Mouse (Mus musculus): ENCODE measurements at regions not wholly inside any gene's neighbourhood (a gene's known extent, or its start where the extent isn't known, plus 50 kb on each side); places are given as distances from the start of the nearest gene placed in this dataset.
"Not testable (repeated sequence)": the region's sequence is repeated elsewhere in the genome, so short reads cannot be mapped to it uniquely, and the experiment has no call there.

DNA sequence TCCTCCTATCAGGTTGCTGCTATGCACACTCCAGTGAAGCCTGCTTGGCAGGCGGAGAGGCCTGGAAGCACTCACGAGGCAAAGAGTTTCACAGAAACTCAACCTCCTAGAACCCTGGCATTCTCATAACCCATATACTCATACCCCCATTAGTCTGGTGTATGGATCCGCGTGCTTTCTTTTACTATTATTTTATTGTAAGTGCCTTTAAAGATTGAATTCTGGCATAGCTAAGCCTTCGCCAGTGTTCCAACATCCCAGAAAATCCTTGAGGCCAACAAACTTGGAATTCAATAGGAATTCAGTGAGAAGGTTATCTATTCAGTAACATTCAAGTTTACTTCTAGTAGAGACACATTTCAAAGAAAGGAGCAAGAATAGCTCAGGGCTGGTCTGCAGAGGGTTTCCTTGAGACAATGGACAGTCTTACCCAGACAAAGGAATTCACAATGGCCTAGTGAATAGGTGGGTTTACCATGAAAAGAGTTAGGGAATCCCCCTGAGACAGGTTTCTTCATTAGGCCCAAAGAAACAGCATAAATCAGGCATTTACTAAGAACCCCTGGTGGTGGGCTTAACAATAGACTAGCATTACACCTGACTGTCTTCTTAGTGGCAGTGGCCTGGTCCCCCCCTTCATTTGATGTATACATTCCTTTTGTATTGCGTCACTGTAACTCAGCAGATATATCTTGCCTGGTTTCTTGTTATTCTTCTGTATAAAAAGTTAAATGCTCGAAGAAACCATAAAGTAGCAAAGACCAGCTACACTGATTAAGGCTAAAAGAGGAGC, 80.8 kb upstream of the Gm15446 start:
- not testable (repeated sequence) for DNase-seq

DNA sequence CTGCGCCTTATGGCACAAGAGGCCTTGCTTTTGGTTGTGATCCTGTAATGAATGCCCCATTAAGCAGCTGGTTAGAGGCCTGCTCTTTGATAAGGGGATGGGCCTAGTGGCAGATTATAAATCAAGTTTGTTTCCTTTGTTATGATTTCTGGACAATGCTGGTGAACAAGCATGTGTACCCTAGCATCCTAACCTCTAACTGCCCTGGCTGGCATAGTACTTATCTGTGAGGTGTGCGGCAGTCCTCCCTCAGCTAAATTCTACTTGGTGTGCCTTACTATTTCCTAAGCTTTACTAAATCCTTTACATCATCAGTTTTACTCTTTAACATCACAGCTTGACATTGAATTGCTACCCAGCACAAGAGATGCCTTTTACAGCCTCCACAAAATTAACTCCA, 79.0 kb upstream of the Gm15446 start:
- DNase-seq: not testable (repeated sequence)

DNA sequence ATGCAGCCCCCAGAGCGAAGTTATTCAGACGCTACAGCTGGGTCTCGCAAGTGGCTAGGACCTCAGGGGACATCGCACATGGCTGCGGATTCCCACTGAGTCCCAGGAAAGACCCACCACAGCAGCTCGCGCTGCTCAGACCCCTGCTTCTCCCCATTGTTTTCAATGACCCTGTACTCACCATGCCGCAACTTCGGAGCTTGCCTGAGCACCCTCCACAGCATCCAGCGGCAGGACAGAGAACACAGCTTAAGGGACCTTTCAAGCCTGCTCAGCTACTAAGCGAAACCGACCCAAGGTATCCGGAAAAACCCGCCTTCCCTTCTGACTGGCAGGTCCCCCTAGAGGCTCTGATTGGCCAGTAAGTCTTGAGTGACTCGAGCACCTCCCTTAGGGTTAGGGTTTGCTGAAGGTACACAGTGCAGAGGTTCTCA, 78.4 kb upstream of the Gm15446 start:
- no peak for DNase-seq

DNA sequence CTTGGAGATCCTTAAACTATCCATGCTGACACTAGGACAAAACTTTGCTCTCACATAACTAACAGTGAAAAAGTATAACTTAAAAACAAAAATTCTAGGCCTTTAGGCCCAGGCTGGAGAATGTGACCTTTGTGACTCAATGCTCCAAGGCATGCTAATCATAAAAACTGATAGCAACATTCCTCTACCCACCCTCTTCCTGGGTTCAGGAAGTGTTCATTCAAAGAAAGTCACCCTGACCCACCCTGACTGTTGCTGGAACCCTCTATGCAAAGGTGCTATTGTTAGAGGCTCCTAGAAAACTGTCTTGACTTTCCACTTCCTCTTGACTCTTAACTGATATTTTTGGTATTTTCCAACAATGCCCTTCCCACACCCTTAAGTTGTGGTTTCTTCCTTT, 72.0 kb upstream of the Gm15446 start:
- DNase-seq: not testable (repeated sequence)

DNA sequence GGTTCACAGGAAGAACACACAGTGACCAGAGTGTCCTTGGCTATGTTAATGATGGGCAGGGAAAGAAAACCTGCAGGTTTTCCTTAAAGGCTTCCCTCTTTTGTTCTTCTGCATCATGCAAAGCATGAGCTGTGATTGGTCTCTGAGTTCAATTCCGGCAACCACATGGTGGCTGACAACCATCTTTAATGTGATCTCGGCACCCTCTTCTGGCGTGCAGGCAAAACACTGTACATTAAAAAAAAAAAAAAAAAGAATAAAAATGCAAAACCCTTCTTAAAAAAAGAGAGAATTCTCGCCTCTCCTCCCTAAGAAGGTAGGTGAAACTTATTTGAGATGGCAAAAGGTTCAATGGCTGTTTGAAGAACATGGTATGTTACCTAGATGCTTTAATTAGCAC, 62.8 kb upstream of the Gm15446 start:
- no peak for DNase-seq

DNA sequence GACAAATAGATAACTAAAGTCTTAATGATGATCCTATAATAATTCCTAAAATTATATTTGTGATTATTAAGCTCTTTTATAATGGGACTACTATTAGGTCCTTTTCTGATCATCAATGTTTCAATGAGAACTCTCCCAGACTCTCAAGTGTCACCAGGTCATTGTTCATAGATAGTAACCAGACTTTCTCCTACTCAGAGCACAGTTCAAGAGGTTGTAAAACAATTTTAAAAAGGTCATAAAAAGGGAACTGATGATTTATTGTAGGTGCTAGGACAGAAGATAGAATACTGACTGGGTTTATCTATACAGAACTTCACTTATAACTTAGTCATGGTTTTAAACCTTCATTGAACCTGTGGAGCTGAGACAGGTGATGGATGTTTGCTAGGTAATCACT, 58.7 kb upstream of the Gm15446 start:
- DNase-seq: not testable (repeated sequence)

DNA sequence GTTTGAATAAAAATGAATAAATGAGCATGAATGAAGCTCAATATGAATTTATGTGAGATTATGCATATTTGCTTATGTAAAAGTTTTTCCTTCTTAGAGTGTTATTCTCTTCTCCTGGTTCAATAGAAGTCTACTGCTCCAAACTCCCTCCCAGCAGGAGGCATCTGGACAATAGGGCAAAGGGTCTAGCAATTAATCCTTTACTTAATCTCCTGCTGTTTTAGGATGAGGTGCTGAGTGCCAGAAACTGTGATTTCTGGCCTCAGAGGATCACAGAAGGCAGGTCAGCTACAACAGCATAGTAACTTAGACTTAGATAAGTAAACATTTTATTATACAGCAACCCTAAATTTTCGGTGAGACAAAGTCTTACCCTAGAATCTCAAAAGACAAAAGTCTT, 57.6 kb upstream of the Gm15446 start:
- DNase-seq: no peak

DNA sequence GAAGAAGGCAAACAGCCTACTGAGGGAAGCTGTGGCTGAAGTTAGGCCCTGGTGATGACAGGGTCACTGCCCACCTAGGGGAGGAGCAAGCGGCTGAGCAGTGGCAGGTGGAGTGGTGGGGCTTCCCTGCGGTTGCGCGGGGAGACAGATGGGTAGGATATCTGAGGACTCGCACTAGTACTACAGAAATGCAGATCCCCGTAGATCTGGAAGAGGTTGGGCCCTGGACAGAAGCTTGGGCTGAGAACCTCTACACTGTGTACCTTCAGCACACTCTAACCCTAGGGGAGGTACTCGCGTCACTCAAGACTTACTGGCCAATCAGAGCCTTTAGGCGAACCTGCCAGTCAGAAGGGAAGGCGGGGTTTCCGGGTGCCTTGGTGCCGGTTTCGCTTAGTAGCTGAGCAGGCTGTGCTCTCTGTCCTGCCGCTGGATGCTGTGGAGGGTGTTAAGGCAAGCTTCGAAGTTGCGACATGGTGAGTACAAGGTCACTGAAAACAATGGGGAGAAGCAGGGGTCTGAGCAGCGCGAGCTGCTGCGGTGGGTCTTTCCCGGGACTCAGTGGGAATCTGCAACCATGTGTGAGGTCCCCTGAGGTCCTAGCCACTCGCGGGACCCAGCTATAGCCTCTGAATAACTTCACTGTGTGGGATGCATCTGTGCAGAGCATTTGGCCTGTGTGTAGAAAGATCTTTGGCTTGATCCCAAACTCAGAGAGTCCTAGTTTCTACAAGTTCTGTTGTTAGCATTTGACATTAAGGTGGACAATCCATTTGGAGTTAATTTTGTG, 56.7 kb upstream of the Gm15446 start:
- DNase-seq: peak; percentile 91

DNA sequence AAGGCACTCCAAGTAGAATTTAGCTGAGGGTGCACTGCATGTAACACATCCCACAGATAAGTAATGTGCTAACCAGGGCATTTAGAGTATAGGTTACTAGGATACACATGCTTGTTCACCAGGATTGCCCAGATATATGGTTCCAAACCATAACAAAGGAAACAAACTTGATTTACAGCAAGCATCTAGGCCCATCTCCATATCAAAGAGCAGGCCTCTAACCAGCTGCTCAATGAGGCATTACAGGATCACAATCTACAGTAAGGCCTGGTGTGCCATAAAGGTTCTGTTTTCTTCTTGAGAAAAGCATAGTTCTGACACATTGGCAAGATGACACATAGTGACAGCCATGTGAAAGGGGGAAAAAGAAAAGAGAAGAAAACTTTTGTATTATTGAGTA, 56.0 kb upstream of the Gm15446 start:
- not testable (repeated sequence) for DNase-seq

Data from right cerebral cortex, adult 18-20 months (tissue).